Mouse (Mus musculus) brain, embryonic 18.5 days (tissue): Measurements from ENCODE around the gene Gtf2h1.

Experiments
- DNase-seq: peaks from one replicate; pipeline ENCODE4 v3.0.0-alpha.2; 2012; ENCODE audit warnings: low read depth, low spot score

Gtf2h1 gene

DNA sequence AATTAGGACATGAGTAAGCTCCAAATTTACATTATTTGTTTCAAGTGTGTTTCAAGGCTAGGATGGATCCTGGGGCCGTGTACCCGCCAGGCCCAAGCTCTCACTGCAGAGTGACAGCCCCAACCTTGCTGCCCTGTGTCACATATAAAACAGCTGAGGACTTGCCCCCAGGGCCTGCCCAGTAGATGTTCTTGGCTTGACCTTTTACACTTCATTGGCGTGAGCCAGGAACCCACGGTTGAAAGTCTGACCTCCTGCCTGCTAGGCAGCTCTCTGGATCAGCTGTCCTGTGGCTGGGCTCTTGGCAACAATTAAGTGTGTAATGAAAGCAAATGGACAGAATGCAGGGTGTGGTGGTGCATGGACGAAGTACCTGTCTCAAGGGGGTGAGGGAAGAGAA, 53.4 kb downstream of the Gtf2h1 start:
- DNase-seq, result no peak

GRCm38 (mm10) chr7:46851026-46851425, 55.1 kb downstream of the Gtf2h1 start:
- DNase-seq, result no peak

GRCm38 (mm10) chr7:46852666-46853065, 56.8 kb downstream of the Gtf2h1 start:
- DNase-seq, result no peak

DNA sequence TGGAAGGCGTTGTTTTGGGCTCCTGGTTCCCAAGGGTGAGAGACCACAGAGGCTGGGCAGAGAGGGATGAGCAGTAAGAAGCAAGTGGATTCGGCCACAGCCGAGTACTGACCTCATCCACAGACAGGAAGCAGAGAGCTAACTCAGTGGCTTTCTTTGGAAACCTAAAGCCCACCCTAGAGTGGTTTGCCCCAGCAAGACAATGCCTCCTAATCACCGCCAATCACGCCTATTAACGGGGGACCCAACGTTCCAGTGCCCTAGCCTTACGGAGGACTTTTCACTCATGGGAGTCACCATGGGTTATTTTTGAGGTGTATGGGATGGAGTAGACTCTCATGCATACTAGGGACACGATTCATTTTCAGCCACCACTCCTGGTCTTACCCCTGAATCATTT, 57.5 kb downstream of the Gtf2h1 start:
- no peak for DNase-seq

DNA sequence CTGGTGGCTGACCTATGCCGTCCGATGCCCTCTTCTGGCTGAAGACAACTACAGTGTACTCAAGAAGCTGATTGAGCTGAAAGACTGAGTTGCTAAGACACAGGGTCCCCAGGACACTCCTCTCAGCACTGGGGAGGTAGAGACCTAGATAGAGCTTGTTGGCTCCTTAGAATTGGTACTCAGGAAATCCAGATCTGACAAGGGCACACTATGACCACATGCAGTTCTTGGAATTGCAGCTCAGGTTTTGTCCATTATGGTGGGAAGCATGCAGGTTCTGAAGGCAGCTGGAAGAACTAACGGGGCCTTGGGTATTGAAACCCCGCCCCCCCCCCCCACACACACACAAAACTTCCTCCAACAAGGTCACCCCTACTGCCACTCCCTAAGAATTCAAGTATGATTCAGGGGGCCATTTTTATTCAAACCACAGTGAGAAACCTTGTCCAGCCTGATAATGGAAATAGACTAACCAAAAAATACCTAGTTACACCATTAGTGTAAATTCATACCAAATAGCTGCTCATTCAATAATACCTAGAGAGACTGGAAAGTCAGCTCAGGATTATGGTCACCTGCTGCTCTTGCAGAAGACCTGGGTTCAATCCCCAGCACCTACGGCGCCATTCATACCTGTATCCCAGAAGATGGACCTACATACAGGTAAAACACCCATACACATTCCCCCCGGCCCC, 60.1 kb downstream of the Gtf2h1 start:
- no peak for DNase-seq

DNA sequence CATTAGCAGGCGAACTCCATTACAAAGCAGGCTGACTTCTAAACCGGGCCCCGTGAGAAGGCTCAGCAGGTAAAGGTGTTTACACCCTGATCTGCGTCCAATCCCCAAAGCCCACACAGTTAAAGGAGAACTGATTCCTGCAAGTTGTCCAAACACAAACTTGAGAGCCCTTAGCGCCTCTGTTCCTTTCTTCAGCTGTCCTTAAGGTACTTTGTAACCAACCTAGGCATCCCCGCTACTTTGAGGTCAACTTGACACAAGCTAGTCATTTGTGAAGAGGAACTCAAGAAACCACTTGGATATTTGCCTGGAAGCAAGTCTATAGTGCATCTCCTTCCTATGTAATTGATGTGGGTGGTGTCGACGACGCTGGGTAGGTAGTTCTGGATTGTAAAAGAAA, 61.5 kb downstream of the Gtf2h1 start:
- no peak for DNase-seq

- no peak for DNase-seq
These were observed 63.1 kb downstream of the Gtf2h1 start for GRCm38 (mm10) chr7:46859031-46859430.

DNA sequence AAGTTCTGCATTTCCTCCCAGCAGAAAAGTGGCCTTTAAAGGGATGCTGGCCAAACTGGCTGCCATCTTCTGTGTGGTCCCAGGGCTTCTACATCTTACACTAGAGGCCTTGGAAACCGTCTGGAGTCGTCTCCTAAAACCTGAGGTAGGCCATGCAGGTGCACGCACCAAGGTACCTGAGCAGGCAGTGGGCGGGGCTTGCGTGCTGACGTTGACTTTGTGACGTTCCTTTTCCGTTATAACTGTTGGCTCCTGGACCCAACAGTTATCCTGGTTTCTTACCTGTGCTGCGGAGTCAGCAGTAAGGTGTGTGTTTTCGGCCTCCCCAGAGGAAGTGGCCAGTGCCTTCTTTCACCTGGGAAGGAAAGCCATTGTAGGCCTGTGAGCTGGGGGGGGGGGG, 65.1 kb downstream of the Gtf2h1 start, which contains the start of gene Ldhc:
Gene Ldhc (plus strand): TSS at position 208 of the 400 bp plus-strand sequence.
- DNase-seq, result no peak

DNA sequence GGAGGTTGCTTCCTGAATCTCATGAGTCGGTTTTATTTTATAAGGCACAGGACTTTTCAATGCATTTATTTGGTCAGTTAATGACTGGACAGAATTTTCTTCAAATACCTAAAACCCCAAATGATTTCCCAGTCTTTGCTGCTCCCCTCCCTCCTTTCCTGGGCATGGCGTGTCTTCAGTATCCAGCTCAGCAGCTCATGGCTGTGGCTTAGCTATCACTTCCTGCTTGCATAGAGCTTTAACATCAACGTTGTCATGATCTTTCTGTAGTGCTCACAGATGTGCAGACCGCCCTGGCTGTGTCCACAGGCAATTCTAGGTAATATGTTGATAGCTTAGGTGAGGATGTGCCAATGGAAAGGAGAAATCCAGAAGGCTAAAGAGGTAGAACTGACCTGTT, 76.1 kb downstream of the Gtf2h1 start:
- no peak for DNase-seq
